Mouse (Mus musculus) testis, adult 2 months (tissue): ENCODE measurements around the gene Kcnb1. TPM values are rescaled to one million over a fixed set of nuclear protein-coding genes. Genes with fewer than 3 reads are reported as not detected.
A peak's percentile ranks its signal among the peaks of the same experiment; 100 is the strongest.

Experiments
- H3K27ac ChIP-seq: fragments of 200-500 bp; 2 replicates; pipeline ENCODE4 v1.5.1; 2012; ENCODE audit warnings: low read depth, low read length; ENCODE audit not compliant: control insufficient read depth, insufficient read depth
- H3K27me3 ChIP-seq: fragments of 200-500 bp; 2 replicates; pipeline ENCODE4 v1.6.1; 2012; ENCODE audit warnings: mild to moderate bottlenecking, low read length, moderate library complexity; ENCODE audit not compliant: control insufficient read depth, insufficient read depth
- H3K36me3 ChIP-seq: fragments of 200-500 bp; 2 replicates; pipeline ENCODE4 v1.6.1; 2012; ENCODE audit warnings: mild to moderate bottlenecking, low read length; ENCODE audit not compliant: control insufficient read depth, insufficient read depth
- H3K4me1 ChIP-seq: fragments of 200-500 bp; 2 replicates; pipeline ENCODE4 v1.6.1; 2012; ENCODE audit warnings: low read length; ENCODE audit not compliant: control insufficient read depth, insufficient read depth
- H3K4me3 ChIP-seq: fragments of 200-500 bp; 2 replicates; pipeline ENCODE4 v1.5.1; 2012; ENCODE audit warnings: low read depth, mild to moderate bottlenecking, low read length, moderate library complexity, mixed read lengths; ENCODE audit not compliant: control insufficient read depth
- CTCF ChIP-seq: fragments of 200-500 bp; IDR thresholded peaks from 2 replicates; pipeline ENCODE4 v1.5.1; 2012; ENCODE audit warnings: low read depth, mild to moderate bottlenecking, inconsistent platforms, low read length, moderate library complexity; ENCODE audit not compliant: control insufficient read depth, insufficient read depth, insufficient replicate concordance
- POLR2A ChIP-seq: fragments of 200-500 bp; IDR thresholded peaks from 2 replicates; pipeline ENCODE4 v1.6.1; 2012; ENCODE audit warnings: low read depth, mild to moderate bottlenecking, inconsistent platforms, low read length, moderate library complexity; ENCODE audit not compliant: control insufficient read depth
- polyA plus RNA-seq: library from polyadenylated mRNA; depleted of rRNA; stranded (reverse); fragments of >200 nt; gene quantifications from 2 replicates; pipeline ENCODE4 v1.2.3, GENCODE M21; 2012; rRNA removed

Kcnb1 gene
- polyA plus RNA-seq, 1 experiment, result 2.8 TPM

- H3K27me3 ChIP-seq, result no peaks in the 10 kb centered on the region
- 0 out of 2 replicates have a peak, but pooled peaks have one; percentile 15 for TF ChIP-seq POLR2A
- no peak for TF ChIP-seq CTCF
- peaks cover 4% of the 10 kb centered on the region for H3K36me3 ChIP-seq
- peak overlapping the region; percentile 76 for H3K27ac ChIP-seq
- H3K4me1 ChIP-seq, result peaks cover 2% of the 10 kb centered on the region
- H3K4me3 ChIP-seq, result no peak overlapping the region
These were observed 134.6 kb downstream of the Kcnb1 start for GRCm38 (mm10) chr2:167055386-167055785.

GRCm38 (mm10) chr2:167053127-167053844, 136.7 kb downstream of the Kcnb1 start:
- TF ChIP-seq POLR2A (no peak), CTCF (no peak)
- Histone ChIP-seq H3K36me3 (peaks cover 5% of the 10 kb centered on the region), H3K27ac (peak overlapping the region; percentile 51; the same call in 1 of the 2 replicates), H3K4me3 (no peak overlapping the region), H3K4me1 (peaks cover 2% of the 10 kb centered on the region), H3K27me3 (no peaks in the 10 kb centered on the region)

- H3K4me1 ChIP-seq, result no peaks in the 10 kb centered on the region; the same call in 1 of the 2 replicates
- peaks cover 14% of the 10 kb centered on the region for H3K36me3 ChIP-seq
- TF ChIP-seq CTCF, result no peak
- TF ChIP-seq POLR2A, result peak; percentile 38; the same call in 1 of the 2 replicates
- no peak overlapping the region for H3K4me3 ChIP-seq
- peak overlapping the region; percentile 68 for H3K27ac ChIP-seq
- no peaks in the 10 kb centered on the region for H3K27me3 ChIP-seq
These were observed 141.1 kb downstream of the Kcnb1 start for GRCm38 (mm10) chr2:167048698-167049358.

- Histone ChIP-seq H3K27ac (peak overlapping the region; percentile 30), H3K4me1 (no peaks in the 10 kb centered on the region; the same call in 1 of the 2 replicates), H3K4me3 (no peak overlapping the region), H3K36me3 (peaks cover 12% of the 10 kb centered on the region), H3K27me3 (no peaks in the 10 kb centered on the region)
- TF ChIP-seq CTCF, result no peak
These were observed 141.7 kb downstream of the Kcnb1 start for GRCm38 (mm10) chr2:167048223-167048622.

Other genes with a start within 250 kb of the Kcnb1 start
- gene Stau1, start 193.9 kb downstream of the Kcnb1 start, polyA plus RNA-seq, result 20.9 and 21.7 TPM in 2 replicates
- 17.5 and 19.1 TPM in 2 replicates for gene Ddx27, start 175.0 kb downstream of the Kcnb1 start, polyA plus RNA-seq
- 42.7 and 43.3 TPM in 2 replicates for gene Znfx1, start 127.1 kb downstream of the Kcnb1 start, polyA plus RNA-seq
- gene Ptgis, start 50.4 kb upstream of the Kcnb1 start, polyA plus RNA-seq, result 7.2 and 9.1 TPM in 2 replicates
- 5.4 and 5.8 TPM in 2 replicates for gene B4galt5, start 159.0 kb upstream of the Kcnb1 start, polyA plus RNA-seq
- gene Slc9a8, start 231.6 kb upstream of the Kcnb1 start, polyA plus RNA-seq, result 53.5 and 63.4 TPM in 2 replicates